Mouse (Mus musculus) limb, embryonic 13.5 days (tissue): ENCODE results near the gene Ndufaf8. TPM values are rescaled to one million over a fixed set of nuclear protein-coding genes. Genes with fewer than 3 reads are reported as not detected.

ENCODE experiments used
- ATAC-seq: fragments of 200-750 bp; cut with Nextera tagmentation; 2 replicates; pipeline ENCODE4 v1.8.0; 2017; ENCODE audit warnings: low read depth, moderate number of reproducible peaks, moderate TSS enrichment; ENCODE audit not compliant: low FRiP score
- H3K27ac ChIP-seq: fragments of 300-500 bp; sonication (generic); 2 replicates; pipeline ENCODE4 v1.5.1; 2015; ENCODE audit warnings: inconsistent platforms, mild to moderate bottlenecking, moderate library complexity
- H3K27me3 ChIP-seq: fragments of 300-500 bp; sonication (generic); 2 replicates; pipeline ENCODE4 v1.6.1; 2015; ENCODE audit warnings: mild to moderate bottlenecking, inconsistent platforms
- H3K36me3 ChIP-seq: fragments of 300-500 bp; sonication (generic); 2 replicates; pipeline ENCODE4 v1.6.1; 2015; ENCODE audit warnings: inconsistent platforms, mild to moderate bottlenecking, moderate library complexity
- H3K4me1 ChIP-seq: fragments of 300-500 bp; sonication (generic); 2 replicates; pipeline ENCODE4 v1.6.1; 2015; ENCODE audit warnings: inconsistent platforms
- H3K4me2 ChIP-seq: fragments of 300-500 bp; sonication (generic); replicated peaks from 2 replicates; pipeline ENCODE4 v1.6.1; 2015; ENCODE audit warnings: inconsistent platforms, mild to moderate bottlenecking, moderate library complexity
- H3K4me3 ChIP-seq: fragments of 300-500 bp; sonication (generic); 2 replicates; pipeline ENCODE4 v1.5.1; 2015; ENCODE audit warnings: moderate library complexity, mild to moderate bottlenecking, inconsistent platforms
- H3K9ac ChIP-seq: fragments of 300-500 bp; sonication (generic); 2 replicates; pipeline ENCODE4 v1.6.1; 2015; ENCODE audit warnings: mild to moderate bottlenecking, inconsistent platforms
- H3K9me3 ChIP-seq: fragments of 300-500 bp; sonication (generic); 2 replicates; pipeline ENCODE4 v1.6.1; 2016; ENCODE audit warnings: inconsistent platforms
- WGBS: fragments of 180-500 bp; shearing (Covaris S2); methylation state at CpG from one replicate; pipeline ENCODE4 v1.1.7; 2015; 5-methylcytosine and 5-hydroxymethylcytosine counted together
- polyA plus RNA-seq: library from polyadenylated mRNA; unstranded; fragments of >200 nt; fragmentation: Nextera tagmentation; extraction: Ambion mirVana; gene quantifications from 2 replicates; pipeline ENCODE4 v1.2.1, GENCODE M21; 2015

The Ndufaf8 gene
- polyA plus RNA-seq, 1 experiment from 2014 or later, result 76.9 TPM

DNA sequence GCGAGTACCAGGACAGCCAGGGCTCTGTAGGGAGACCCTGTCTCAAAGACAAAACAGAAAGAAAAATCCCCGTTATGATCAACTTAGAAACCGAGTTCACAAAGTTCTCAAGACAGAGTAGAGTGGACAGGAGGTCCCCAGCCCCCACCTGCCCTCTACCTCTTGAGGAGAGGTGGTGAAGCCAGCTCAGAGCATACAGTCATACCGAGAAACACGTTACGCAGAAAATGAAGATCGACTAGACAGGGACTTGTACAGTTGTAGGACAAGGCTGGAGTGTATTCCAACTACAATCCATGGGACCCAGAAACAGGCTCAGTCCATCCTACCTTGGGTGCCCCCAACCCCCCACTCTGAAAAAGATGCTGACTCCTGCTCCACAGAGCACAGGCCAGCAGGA is 20.4 kb downstream of the Ndufaf8 start:
- Histone ChIP-seq H3K4me3 (no peak overlapping the region), H3K27me3 (no peaks in the 10 kb centered on the region), H3K36me3 (peaks cover 67% of the 10 kb centered on the region), H3K9me3 (no peaks in the 10 kb centered on the region), H3K4me1 (peaks cover 23% of the 10 kb centered on the region), H3K9ac (no peak overlapping the region), H3K27ac (no peak overlapping the region), H3K4me2 (no peak overlapping the region)
- ATAC-seq, result no peak
- 93% methylated on average over 7 of the region's 7 CpGs for WGBS

DNA sequence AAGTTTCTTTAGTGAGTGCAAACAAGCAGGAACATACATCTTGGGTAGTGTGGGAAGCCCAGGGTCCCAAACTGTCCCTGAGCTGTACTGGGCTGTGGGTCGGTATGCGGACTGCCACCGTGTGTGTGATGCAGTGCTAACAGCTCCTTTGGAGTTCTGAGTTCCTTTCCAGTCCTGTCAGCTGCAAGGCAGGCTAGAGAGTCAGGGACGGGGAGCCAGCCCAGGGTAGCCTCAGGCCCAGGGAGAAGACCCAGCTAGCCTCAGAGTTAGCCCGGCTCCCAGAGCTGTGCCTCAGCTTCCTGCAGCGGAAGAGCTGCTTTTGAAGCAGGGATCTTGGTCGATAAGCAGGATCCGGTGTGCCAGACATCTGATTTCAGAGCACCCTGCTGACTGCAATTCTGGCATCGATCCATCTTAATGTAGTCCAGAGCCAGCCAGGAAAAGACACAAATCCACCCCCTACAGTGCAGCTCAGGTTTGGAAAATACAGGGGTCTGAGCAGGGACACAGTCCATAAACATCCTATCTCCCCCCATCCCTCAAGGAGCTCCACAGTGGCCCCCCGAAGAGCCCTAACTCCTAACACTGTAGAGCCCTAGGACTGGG is 21.3 kb downstream of the Ndufaf8 start:
- H3K27ac ChIP-seq, result no peak overlapping the region
- peaks cover 67% of the 10 kb centered on the region for H3K36me3 ChIP-seq
- H3K4me1 ChIP-seq, result peaks cover 15% of the 10 kb centered on the region
- WGBS, result 50% methylated on average over 10 of the region's 10 CpGs
- no peak for ATAC-seq
- no peaks in the 10 kb centered on the region for H3K27me3 ChIP-seq
- H3K9ac ChIP-seq, result peak overlapping the region; percentile 39; the same call in 1 of the 2 replicates
- no peak overlapping the region for H3K4me2 ChIP-seq
- no peak overlapping the region for H3K4me3 ChIP-seq
- H3K9me3 ChIP-seq, result no peaks in the 10 kb centered on the region

DNA sequence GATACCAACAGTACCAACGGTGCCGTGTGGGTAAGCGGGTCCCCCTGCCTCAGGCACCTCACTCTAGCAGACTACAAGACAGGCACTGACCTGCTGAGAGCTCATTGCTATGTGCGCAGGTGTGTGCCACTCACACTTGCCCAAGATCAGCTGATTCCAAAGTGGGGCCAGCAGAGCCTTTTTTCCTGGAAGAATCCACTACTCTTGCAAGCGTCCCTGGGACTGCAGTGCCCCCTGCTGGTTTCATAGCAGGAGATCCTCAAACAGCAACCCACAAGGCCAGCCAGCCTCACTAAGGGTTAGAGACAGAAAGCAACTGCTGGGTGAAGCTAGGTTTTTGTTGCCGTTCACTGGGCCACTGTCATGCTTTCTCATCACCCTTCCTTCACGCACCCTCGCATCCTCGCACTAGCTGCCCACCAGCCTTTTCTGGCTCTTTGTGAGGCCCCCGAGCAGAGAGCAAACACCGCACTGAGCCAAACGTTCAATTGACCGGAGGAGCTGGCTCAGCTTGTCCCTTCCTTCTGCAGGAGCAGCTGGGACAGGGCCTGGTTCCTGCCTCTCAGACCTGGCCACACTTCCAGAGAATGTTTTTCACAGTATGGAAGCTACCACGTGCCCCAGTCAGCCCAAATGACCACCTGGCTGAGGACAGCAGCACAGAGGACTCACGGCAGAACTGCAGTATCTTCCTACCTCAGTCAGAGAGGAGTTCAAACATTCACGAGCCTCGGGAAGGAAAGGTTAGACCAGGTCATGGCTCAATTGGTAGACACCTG is 22.1 kb downstream of the Ndufaf8 start:
- no peaks in the 10 kb centered on the region for H3K27me3 ChIP-seq
- 80% methylated on average over 17 of the region's 17 CpGs for WGBS
- no peak overlapping the region for H3K4me3 ChIP-seq
- peaks cover 63% of the 10 kb centered on the region for H3K36me3 ChIP-seq
- no peak overlapping the region for H3K27ac ChIP-seq
- H3K9me3 ChIP-seq, result no peaks in the 10 kb centered on the region
- H3K4me2 ChIP-seq, result no peak overlapping the region
- ATAC-seq, result no peak
- H3K9ac ChIP-seq, result peak overlapping the region; percentile 39; the same call in 1 of the 2 replicates
- peaks cover 10% of the 10 kb centered on the region for H3K4me1 ChIP-seq

DNA sequence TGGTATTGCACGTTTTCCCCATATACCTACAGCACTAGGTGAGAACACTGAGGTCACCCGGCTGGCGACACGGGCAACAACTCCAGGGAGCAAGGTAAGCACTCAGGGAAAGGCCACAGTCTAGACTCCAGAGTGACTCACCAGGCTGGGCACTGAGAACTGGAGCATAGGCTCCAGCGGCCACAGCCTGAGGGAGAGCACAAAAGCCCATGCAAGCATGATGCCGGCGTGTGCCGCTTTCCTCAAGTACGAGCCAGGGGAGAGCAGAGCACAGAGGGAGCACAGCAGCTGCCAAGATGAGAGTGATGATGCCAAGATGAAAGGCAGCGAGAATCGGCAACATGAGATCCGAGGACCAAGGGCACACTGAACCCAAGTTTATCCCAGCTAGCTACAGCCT is 23.4 kb downstream of the Ndufaf8 start:
- no peak overlapping the region for H3K4me2 ChIP-seq
- H3K36me3 ChIP-seq, result peaks cover 60% of the 10 kb centered on the region
- H3K4me3 ChIP-seq, result no peak overlapping the region

DNA sequence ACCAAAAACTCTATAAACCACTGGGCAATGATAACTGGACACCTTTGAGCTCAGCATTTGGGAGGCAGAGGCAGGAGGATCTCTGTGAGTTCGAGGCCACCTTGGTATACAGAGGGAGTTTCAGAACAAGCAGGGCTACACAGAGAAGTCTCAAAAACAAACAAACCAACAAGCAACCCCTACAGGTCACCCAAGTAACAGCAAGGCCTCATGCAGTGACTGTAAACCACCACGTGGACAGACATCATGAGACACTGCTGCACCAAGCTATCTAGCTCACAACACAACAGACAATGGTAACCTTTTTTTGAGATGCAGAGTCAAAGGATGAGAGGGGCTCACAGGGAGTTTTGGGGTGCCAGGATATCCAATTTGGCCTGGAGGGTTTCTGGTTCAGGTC is 28.1 kb downstream of the Ndufaf8 start:
- no peaks in the 10 kb centered on the region for H3K27me3 ChIP-seq
- WGBS, result 82% methylated on average over 2 of the region's 2 CpGs
- H3K27ac ChIP-seq, result no peak overlapping the region
- ATAC-seq, result no peak
- no peak overlapping the region for H3K4me2 ChIP-seq
- no peak overlapping the region for H3K4me3 ChIP-seq
- no peaks in the 10 kb centered on the region for H3K9me3 ChIP-seq
- H3K36me3 ChIP-seq, result peaks cover 82% of the 10 kb centered on the region
- H3K4me1 ChIP-seq, result no peaks in the 10 kb centered on the region
- H3K9ac ChIP-seq, result no peak overlapping the region

More for the DNA sequence above, 23.4 kb downstream of the Ndufaf8 start:
- peaks cover 10% of the 10 kb centered on the region for H3K4me1 ChIP-seq
- H3K9ac ChIP-seq, result no peak overlapping the region
- H3K27me3 ChIP-seq, result no peaks in the 10 kb centered on the region
- no peak for ATAC-seq
- WGBS, result 84% methylated on average over 12 of the region's 12 CpGs
- H3K9me3 ChIP-seq, result no peaks in the 10 kb centered on the region
- no peak overlapping the region for H3K27ac ChIP-seq

DNA sequence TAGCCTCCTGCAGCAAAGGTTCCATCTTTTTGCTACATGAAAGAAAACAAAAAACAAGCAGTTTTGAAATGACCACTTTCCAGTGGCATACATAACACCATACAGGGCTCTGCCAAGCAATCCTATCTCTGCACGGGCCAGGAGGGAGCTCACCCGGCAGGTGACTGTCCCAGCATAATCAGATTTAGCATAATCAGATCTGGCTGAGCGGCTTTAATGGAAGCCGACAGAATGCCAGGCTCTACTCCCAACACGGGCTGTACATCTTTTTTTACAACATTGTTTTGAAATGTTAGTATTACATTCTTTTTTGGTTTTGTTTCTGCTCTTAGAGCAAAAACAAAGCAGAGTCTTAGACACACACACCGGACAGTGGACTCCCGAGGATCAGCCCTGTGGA is 30.6 kb downstream of the Ndufaf8 start:
- ATAC-seq, result no peak
- no peak overlapping the region for H3K27ac ChIP-seq
- H3K9me3 ChIP-seq, result no peaks in the 10 kb centered on the region
- no peaks in the 10 kb centered on the region for H3K27me3 ChIP-seq
- H3K4me2 ChIP-seq, result no peak overlapping the region
- no peak overlapping the region for H3K4me3 ChIP-seq
- H3K36me3 ChIP-seq, result peaks cover 86% of the 10 kb centered on the region
- H3K9ac ChIP-seq, result no peak overlapping the region
- 88% methylated on average over 7 of the region's 7 CpGs for WGBS
- H3K4me1 ChIP-seq, result no peaks in the 10 kb centered on the region

DNA sequence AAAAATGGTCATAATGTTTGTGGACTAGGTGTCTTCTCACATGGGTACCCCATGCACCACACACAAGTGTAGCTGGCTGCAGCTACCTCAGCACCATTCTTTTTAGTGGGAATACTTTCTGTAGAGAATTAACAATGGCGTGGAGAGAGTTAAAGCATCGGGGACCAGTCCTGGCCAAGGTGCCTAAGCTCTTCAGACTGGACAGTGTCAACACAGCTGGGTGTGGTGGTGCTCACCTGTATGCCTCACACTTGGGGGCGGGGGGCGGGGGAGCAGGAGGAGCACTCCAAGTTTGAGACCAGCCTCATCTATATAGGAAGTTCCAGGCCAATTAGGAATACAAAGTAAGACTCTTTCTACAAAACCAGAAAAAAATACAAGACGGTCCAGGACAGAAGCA is 35.4 kb downstream of the Ndufaf8 start:
- H3K9ac ChIP-seq, result no peak overlapping the region
- 96% methylated on average over 5 of the region's 5 CpGs for WGBS
- H3K4me2 ChIP-seq, result no peak overlapping the region
- no peak for ATAC-seq
- no peak overlapping the region for H3K27ac ChIP-seq
- no peak overlapping the region for H3K4me3 ChIP-seq
- peaks cover 12% of the 10 kb centered on the region for H3K4me1 ChIP-seq
- no peaks in the 10 kb centered on the region for H3K9me3 ChIP-seq
- H3K36me3 ChIP-seq, result peaks cover 84% of the 10 kb centered on the region
- no peaks in the 10 kb centered on the region for H3K27me3 ChIP-seq

DNA sequence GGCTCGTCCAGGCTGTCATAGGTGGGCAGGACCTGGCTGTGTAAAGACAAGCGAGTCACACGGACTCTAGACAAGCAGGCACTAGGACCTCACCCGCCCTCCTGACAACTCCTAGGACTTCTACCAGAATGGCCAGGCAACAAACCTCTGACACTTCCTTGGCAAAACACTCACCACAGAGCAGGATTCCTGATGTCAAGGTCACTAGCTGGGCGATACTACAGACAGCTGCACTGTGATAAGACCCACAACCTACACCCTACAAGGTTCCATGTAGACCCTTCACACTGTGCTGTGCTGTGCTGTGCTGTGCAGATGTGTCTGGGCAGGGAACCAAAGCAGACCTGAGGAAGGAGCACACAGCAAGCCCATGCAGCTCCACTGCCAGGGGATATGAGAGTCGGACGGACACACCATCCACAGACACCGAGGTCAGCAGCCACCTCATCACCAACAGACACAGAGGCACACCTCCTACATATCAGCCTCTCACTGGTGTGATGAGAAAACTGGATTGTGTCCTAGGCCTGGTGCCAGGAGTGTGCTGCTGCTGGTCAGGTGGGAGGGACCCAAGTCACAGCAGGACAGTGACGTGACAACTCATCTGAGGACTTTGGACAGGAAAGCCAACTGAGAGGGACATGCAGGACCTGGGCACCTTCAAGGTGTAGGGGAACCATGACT is 36.3 kb downstream of the Ndufaf8 start:
- no peak for ATAC-seq

DNA sequence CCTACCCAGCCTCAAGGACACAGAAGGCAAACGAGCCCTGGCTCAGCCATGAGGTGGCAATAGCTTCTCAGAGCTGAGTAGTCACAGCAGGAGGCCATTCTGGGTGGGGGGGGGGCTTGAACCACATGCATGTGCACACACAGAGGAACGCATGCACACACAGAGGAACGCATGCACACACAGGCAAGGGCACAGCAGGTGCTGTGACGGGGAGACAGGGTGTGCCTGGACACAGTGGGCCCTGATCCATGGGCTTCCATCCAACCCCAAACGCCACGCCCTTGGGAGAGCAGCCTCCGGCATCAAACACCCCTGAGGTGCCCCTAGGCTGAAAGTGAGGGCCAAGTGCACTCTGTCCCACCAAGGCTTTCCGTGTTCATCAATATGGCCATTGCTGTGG is 37.5 kb downstream of the Ndufaf8 start:
- H3K4me3 ChIP-seq, result no peak overlapping the region
- WGBS, result 84% methylated on average over 8 of the region's 8 CpGs
- no peak overlapping the region for H3K27ac ChIP-seq
- no peak overlapping the region for H3K4me2 ChIP-seq
- no peak for ATAC-seq
- H3K36me3 ChIP-seq, result peaks cover 77% of the 10 kb centered on the region
- no peaks in the 10 kb centered on the region for H3K9me3 ChIP-seq
- peaks cover 12% of the 10 kb centered on the region for H3K4me1 ChIP-seq
- no peak overlapping the region for H3K9ac ChIP-seq
- no peaks in the 10 kb centered on the region for H3K27me3 ChIP-seq

More for the DNA sequence above, 36.3 kb downstream of the Ndufaf8 start:
- H3K27ac ChIP-seq, result no peak overlapping the region
- WGBS, result 92% methylated on average over 9 of the region's 9 CpGs
- no peak overlapping the region for H3K4me3 ChIP-seq
- H3K9ac ChIP-seq, result no peak overlapping the region
- H3K36me3 ChIP-seq, result peaks cover 85% of the 10 kb centered on the region
- H3K27me3 ChIP-seq, result no peaks in the 10 kb centered on the region
- H3K4me1 ChIP-seq, result peaks cover 12% of the 10 kb centered on the region
- H3K4me2 ChIP-seq, result no peak overlapping the region
- no peaks in the 10 kb centered on the region for H3K9me3 ChIP-seq

DNA sequence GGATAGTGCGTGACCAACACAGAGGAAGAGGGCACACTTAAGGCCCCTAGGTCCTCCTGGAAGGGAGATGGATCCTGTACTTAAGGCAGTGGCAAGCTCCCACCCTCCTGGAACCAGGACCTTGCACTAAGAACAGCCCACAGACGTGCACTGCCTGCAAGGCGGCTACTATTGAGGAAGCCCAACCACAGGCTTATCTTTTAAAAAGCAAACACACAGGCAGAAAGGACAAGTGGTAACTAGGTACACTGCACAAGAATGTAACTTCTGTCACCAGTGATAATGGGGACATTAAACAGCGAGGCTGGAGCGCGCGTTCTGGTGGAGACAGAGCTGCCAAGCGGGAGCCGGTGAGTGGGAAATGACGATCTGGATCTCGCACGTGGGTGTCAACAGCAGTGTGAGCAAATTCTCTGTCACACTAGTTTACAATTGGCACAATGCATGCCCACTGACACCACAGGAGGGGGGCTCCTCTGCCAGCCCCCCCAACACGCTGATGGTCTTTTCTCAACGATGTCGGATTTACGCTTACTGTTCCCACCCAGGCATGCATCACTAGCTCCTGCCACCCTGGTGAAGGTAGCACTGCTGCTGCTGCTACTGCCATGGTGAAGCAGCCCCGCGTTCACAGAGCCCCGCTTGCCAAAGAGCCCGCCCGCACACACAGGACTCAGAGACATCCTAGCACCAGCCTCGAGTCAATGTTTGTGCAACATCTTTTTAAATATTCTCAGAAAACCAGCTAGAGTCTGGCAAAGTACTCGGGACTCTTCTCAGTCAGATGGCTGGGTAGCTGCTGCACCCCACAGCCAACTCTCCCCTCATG is 38.3 kb downstream of the Ndufaf8 start:
- H3K4me2 ChIP-seq, result no peak overlapping the region
- no peak for ATAC-seq
- H3K27ac ChIP-seq, result no peak overlapping the region
- H3K4me3 ChIP-seq, result no peak overlapping the region
- H3K4me1 ChIP-seq, result peaks cover 12% of the 10 kb centered on the region
- H3K9ac ChIP-seq, result no peak overlapping the region
- H3K9me3 ChIP-seq, result no peaks in the 10 kb centered on the region
- WGBS, result 80% methylated on average over 23 of the region's 23 CpGs
- H3K36me3 ChIP-seq, result peaks cover 72% of the 10 kb centered on the region
- no peaks in the 10 kb centered on the region for H3K27me3 ChIP-seq

DNA sequence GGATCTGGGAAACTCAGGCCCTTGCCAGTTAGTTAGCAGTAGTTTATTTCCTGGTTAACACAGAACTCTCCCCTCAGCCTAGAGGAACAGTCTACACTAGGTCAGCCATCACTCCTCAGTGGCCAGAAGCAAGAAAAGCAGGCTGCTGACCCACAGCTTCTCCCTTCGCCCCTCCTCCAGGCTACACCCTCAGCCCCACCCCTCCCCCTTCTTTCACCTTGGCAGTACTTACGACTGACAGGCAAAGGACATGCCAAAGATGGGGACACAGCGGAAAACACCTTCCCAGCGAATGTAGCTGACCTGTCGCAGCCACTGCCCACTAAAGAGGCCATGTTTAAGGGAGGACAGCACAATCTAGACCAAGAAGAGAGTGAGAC is 38.9 kb downstream of the Ndufaf8 start:
- no peaks in the 10 kb centered on the region for H3K27me3 ChIP-seq
- no peak overlapping the region for H3K27ac ChIP-seq
- H3K4me3 ChIP-seq, result no peak overlapping the region
- H3K36me3 ChIP-seq, result peaks cover 66% of the 10 kb centered on the region
- no peak for ATAC-seq
- H3K4me2 ChIP-seq, result no peak overlapping the region
- peaks cover 12% of the 10 kb centered on the region for H3K4me1 ChIP-seq
- H3K9me3 ChIP-seq, result no peaks in the 10 kb centered on the region
- no peak overlapping the region for H3K9ac ChIP-seq
- 37% methylated on average over 5 of the region's 5 CpGs for WGBS

DNA sequence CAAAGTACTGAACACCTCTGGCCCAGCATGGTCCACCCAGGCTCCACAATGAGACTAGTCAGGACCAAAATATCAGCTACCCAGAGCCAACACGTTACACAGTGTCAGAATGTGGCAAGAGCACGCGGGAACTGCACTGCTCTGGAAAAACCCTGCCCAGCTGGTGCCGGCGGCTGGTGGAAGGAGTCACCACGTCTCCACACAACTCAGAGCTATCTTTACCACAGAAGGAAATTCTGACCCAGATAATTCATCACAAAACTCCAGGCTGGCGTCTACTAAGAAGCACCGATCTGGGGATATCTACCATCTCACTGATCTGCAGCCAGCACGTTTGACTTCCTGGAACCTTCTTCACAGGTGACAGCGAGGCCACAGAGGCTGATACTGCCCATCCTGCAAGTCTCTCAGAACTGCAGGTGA is 40.6 kb downstream of the Ndufaf8 start:
- H3K27me3 ChIP-seq, result no peaks in the 10 kb centered on the region
- no peak overlapping the region for H3K9ac ChIP-seq
- ATAC-seq, result no peak
- H3K9me3 ChIP-seq, result no peaks in the 10 kb centered on the region
- peaks cover 14% of the 10 kb centered on the region for H3K4me1 ChIP-seq
- no peak overlapping the region for H3K27ac ChIP-seq
- peaks cover 59% of the 10 kb centered on the region for H3K36me3 ChIP-seq
- no peak overlapping the region for H3K4me3 ChIP-seq
- 85% methylated on average over 10 of the region's 10 CpGs for WGBS
- H3K4me2 ChIP-seq, result no peak overlapping the region
